9 mouse cellular contexts compared by ENCODE assay signal in the genomic region with DNA sequence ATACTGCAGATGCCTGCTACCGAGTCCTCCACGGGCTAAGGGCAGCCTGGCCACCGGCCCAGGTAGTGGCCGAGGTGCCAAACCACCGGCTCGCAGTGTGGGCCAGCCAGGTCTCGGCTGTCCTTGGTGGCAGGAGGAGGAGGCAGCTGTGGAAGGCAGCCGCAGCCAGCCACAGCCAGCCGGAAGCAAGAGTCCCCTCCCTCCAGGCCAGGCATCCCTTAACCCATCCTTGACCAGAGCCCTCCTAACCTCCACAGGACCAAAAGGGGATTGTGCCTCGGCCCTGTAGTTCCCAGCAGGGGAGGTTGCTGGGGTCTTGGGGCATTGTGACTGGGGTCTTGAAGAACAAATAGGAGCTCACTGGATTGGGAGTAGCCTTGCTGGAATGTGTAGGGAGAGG. TPM values are rescaled to one million over a fixed set of nuclear protein-coding genes. Genes with fewer than 3 reads are reported as not detected.
DNase-seq lines count a peak whose midpoint lies in the region; ATAC-seq and TF ChIP-seq lines count a peak whose summit lies in the region.
"Had no signal": no experiment of that assay in that cellular context is flagged by ENCODE, and none has a peak within 500 bp of the region (broad histone marks: within the 10 kb centered on the region; RNA-seq: fewer than 3 reads in every experiment).

No protein-coding gene starts in this region.

- peak overlapping the region; percentile 23; the same call in 1 of the 2 replicates for H3K9ac ChIP-seq in midbrain, embryonic 14.5 days (replicated peaks; ENCODE audit: low read length)

- no peaks in the 10 kb centered on the region for H3K9me3 ChIP-seq in limb, embryonic 10.5 days (replicated peaks)
- no peaks in the 10 kb centered on the region for H3K9me3 ChIP-seq in midbrain, embryonic 14.5 days (ENCODE audit: control insufficient read depth, low read length)

- no peak for TF ChIP-seq POLR2A in embryonic fibroblast, embryonic 13.5 days (IDR thresholded peaks at IDR 0.05; ENCODE audit: low read depth, low read length)

- peaks cover 8% of the 10 kb centered on the region for H3K4me1 ChIP-seq in embryonic fibroblast, embryonic 13.5 days (ENCODE audit: control insufficient read depth, insufficient read depth, low read length)
- peaks cover 93% of the 10 kb centered on the region for H3K4me1 ChIP-seq in limb, embryonic 10.5 days
- peaks cover 34% of the 10 kb centered on the region for H3K4me1 ChIP-seq in midbrain, embryonic 14.5 days (ENCODE audit: control insufficient read depth, insufficient read depth, low read length)

- ATAC-seq in midbrain, embryonic 14.5 days (ENCODE audit: low FRiP score, low TSS enrichment), result no peak

- intact Hi-C loops in heart, postnatal 36 days (cut with DNase I), result loop anchor here (5.0 kb wide), 1 partner anchor 38 kb away; a partner anchor contains a TSS

- H3K4me3 ChIP-seq in layer of hippocampus, adult 2 months, result peak overlapping the region; percentile 24; the same call in 1 of the 2 replicates
- no peak overlapping the region for H3K4me3 ChIP-seq in embryonic fibroblast, embryonic 13.5 days (ENCODE audit: insufficient read depth, low read length)
- H3K4me3 ChIP-seq in limb, embryonic 10.5 days, result peak overlapping the region; percentile 49
- peak overlapping the region; percentile 15; the same call in 1 of the 2 replicates for H3K4me3 ChIP-seq in midbrain, embryonic 14.5 days (replicated peaks; ENCODE audit: low read depth, low read length)

- H3K27ac ChIP-seq in layer of hippocampus, adult 2 months, result peak overlapping the region; percentile 24; the same call in 1 of the 2 replicates
- H3K27ac ChIP-seq in embryonic fibroblast, embryonic 13.5 days (ENCODE audit: insufficient read depth, low read length), result peak overlapping the region; percentile 14
- H3K27ac ChIP-seq in limb, embryonic 10.5 days, result peak overlapping the region; percentile 85
- 0 out of 2 replicates have a peak overlapping the region, but pooled peaks have one; percentile 5 for H3K27ac ChIP-seq in midbrain, embryonic 14.5 days (replicated peaks; ENCODE audit: low read depth, low read length)
- H3K27ac ChIP-seq: macrophage had no signal

- peaks cover 40% of the 10 kb centered on the region for H3K27me3 ChIP-seq in limb, embryonic 10.5 days (ENCODE audit: low read depth, poor library complexity, severe bottlenecking)
- H3K27me3 ChIP-seq in midbrain, embryonic 14.5 days (ENCODE audit: control insufficient read depth, insufficient read depth, low read length), result peaks cover 32% of the 10 kb centered on the region; the same call in 1 of the 2 replicates

- 2% methylated on average over 10 of the region's 10 CpGs for WGBS in limb, embryonic 10.5 days
- 5% methylated on average over 10 of the region's 10 CpGs for WGBS in midbrain, embryonic 14.5 days

- peaks cover 61% of the 10 kb centered on the region for H3K36me3 ChIP-seq in limb, embryonic 10.5 days
- H3K36me3 ChIP-seq in midbrain, embryonic 14.5 days (ENCODE audit: control insufficient read depth, insufficient read depth, low read length), result peaks cover 42% of the 10 kb centered on the region

- DNase-seq in layer of hippocampus, adult 2 months (ENCODE audit: low spot score in 2 of 2), result no peak
- DNase-seq in layer of hippocampus, postnatal 10 days (ENCODE audit: low spot score in 2 of 2), result no peak
- peak; percentile 59 to 63 for DNase-seq in heart, postnatal 36 days
- DNase-seq in limb, embryonic 10.5 days (ENCODE audit: low spot score), result peak; percentile 71
- DNase-seq in midbrain, embryonic 14.5 days, result no peak
- no peak for DNase-seq in right cerebral cortex, postnatal 36 days (ENCODE audit: low spot score in 2 of 2)
- no peak for DNase-seq in layer of hippocampus, adult 18-20 months (ENCODE audit: low spot score in 2 of 2)

- TF ChIP-seq CTCF in layer of hippocampus, adult 2 months (conservative IDR thresholded peaks at IDR 0.05), result no peak
- TF ChIP-seq CTCF in embryonic fibroblast, embryonic 13.5 days (IDR thresholded peaks at IDR 0.05; ENCODE audit: borderline replicate concordance, insufficient read depth, low read length), result no peak

- H3K4me2 ChIP-seq in midbrain, embryonic 14.5 days (ENCODE audit: low read length), result peak overlapping the region; percentile 44

RNA-seq across cellular contexts. Expression of a gene that starts 4.9 kb away (rescaled TPM):
- total RNA-seq in layer of hippocampus, adult 2 months (2021), result 100 to 1,000 TPM; 702 to 736 TPM
- 100 to 1,000 TPM; 582 to 612 TPM for total RNA-seq in layer of hippocampus, postnatal 10 days (2021)
- polyA plus RNA-seq in embryonic fibroblast, embryonic 13.5 days (2011; ENCODE audit: insufficient read length, low read depth, missing spikeins), result 354 and 424 TPM in 2 replicates
- 1,000 to 10,000 TPM in 1 of 2 experiments, 100 to 1,000 TPM in 1; 977 to 1,076 TPM for total RNA-seq in heart, postnatal 36 days (2021)
- polyA plus RNA-seq in limb, embryonic 10.5 days (2016; fragmentation: Nextera tagmentation; extraction: Ambion mirVana), result 337 and 432 TPM in 2 replicates
- 485 and 707 TPM in 2 replicates for polyA plus RNA-seq in midbrain, embryonic 14.5 days (2014; fragmentation: Nextera tagmentation; extraction: Ambion mirVana)
- 100 to 1,000 TPM; 765 to 778 TPM for total RNA-seq in layer of hippocampus, adult 18-20 months (2021)

RNA-seq across cellular contexts. Expression of a gene that starts 10.1 kb away (rescaled TPM):
- 10 to 100 TPM; 34.0 to 46.8 TPM for total RNA-seq in layer of hippocampus, adult 2 months (2021)
- 10 to 100 TPM; 25.6 to 26.6 TPM for total RNA-seq in layer of hippocampus, postnatal 10 days (2021)
- 22.4 and 25.7 TPM in 2 replicates for polyA plus RNA-seq in embryonic fibroblast, embryonic 13.5 days (2011; ENCODE audit: insufficient read length, low read depth, missing spikeins)
- total RNA-seq in heart, postnatal 36 days (2021), result 10 to 100 TPM in 1 of 2 experiments, 1 to 10 TPM in 1; 7.5 to 11.5 TPM
- polyA plus RNA-seq in limb, embryonic 10.5 days (2016; fragmentation: Nextera tagmentation; extraction: Ambion mirVana), result 17.1 and 28.2 TPM in 2 replicates
- 20.4 and 25.7 TPM in 2 replicates for polyA plus RNA-seq in midbrain, embryonic 14.5 days (2014; fragmentation: Nextera tagmentation; extraction: Ambion mirVana)
- 10 to 100 TPM; 31.6 to 31.8 TPM for total RNA-seq in layer of hippocampus, adult 18-20 months (2021)

RNA-seq across cellular contexts. Expression of a gene that starts 19.2 kb away (rescaled TPM):
- 100 to 1,000 TPM; 118 to 123 TPM for total RNA-seq in layer of hippocampus, adult 2 months (2021)
- total RNA-seq in layer of hippocampus, postnatal 10 days (2021), result 100 to 1,000 TPM; 124 to 125 TPM
- 64.4 and 66.3 TPM in 2 replicates for polyA plus RNA-seq in embryonic fibroblast, embryonic 13.5 days (2011; ENCODE audit: insufficient read length, low read depth, missing spikeins)
- total RNA-seq in heart, postnatal 36 days (2021), result 10 to 100 TPM; 50.7 to 51.7 TPM
- polyA plus RNA-seq in limb, embryonic 10.5 days (2016; fragmentation: Nextera tagmentation; extraction: Ambion mirVana), result 88.5 and 91.5 TPM in 2 replicates
- 86.7 and 102 TPM in 2 replicates for polyA plus RNA-seq in midbrain, embryonic 14.5 days (2014; fragmentation: Nextera tagmentation; extraction: Ambion mirVana)
- total RNA-seq in layer of hippocampus, adult 18-20 months (2021), result 100 to 1,000 TPM; 124 to 126 TPM

RNA-seq across cellular contexts. Expression of a gene that starts 36.7 kb away (rescaled TPM):
- total RNA-seq in layer of hippocampus, adult 2 months (2021), result 1 to 10 TPM; 4.1 to 5.0 TPM
- total RNA-seq in layer of hippocampus, postnatal 10 days (2021), result 1 to 10 TPM; 1.7 to 2.4 TPM
- 16.5 and 26.4 TPM in 2 replicates for polyA plus RNA-seq in embryonic fibroblast, embryonic 13.5 days (2011; ENCODE audit: insufficient read length, low read depth, missing spikeins)
- total RNA-seq in heart, postnatal 36 days (2021), result 1 to 10 TPM; 7.5 to 8.5 TPM
- 12.6 and 15.5 TPM in 2 replicates for polyA plus RNA-seq in limb, embryonic 10.5 days (2016; fragmentation: Nextera tagmentation; extraction: Ambion mirVana)
- 3.2 and 3.5 TPM in 2 replicates for polyA plus RNA-seq in midbrain, embryonic 14.5 days (2014; fragmentation: Nextera tagmentation; extraction: Ambion mirVana)
- total RNA-seq in layer of hippocampus, adult 18-20 months (2021), result 1 to 10 TPM; 2.6 to 4.1 TPM

RNA-seq across cellular contexts. Expression of a gene that starts 40.2 kb away (rescaled TPM):
- total RNA-seq in layer of hippocampus, adult 2 months (2021), result 1 to 10 TPM; 1.9 to 2.5 TPM
- total RNA-seq in layer of hippocampus, postnatal 10 days (2021), result 1 to 10 TPM; 1.9 to 3.2 TPM
- polyA plus RNA-seq in embryonic fibroblast, embryonic 13.5 days (2011; ENCODE audit: insufficient read length, low read depth, missing spikeins), result 0.83 TPM in 1 of 2 replicates, not detected in the other
- under 1 TPM; 0.73 to 0.78 TPM for total RNA-seq in heart, postnatal 36 days (2021)
- 0.80 and 2.0 TPM in 2 replicates for polyA plus RNA-seq in limb, embryonic 10.5 days (2016; fragmentation: Nextera tagmentation; extraction: Ambion mirVana)
- 0.69 and 0.88 TPM in 2 replicates for polyA plus RNA-seq in midbrain, embryonic 14.5 days (2014; fragmentation: Nextera tagmentation; extraction: Ambion mirVana)
- 1 to 10 TPM; 3.9 to 4.4 TPM for total RNA-seq in layer of hippocampus, adult 18-20 months (2021)

Comparison
In these comparisons a context has a peak if more than half of its experiments do, and no peak if none do; other contexts are left out.
1. DNase-seq: peak in heart, postnatal 36 days (2 of 2) and limb, embryonic 10.5 days (single experiment); none in layer of hippocampus, adult 2 months (0 of 2), layer of hippocampus, postnatal 10 days (0 of 2), midbrain, embryonic 14.5 days (single experiment), right cerebral cortex, postnatal 36 days (0 of 2) and layer of hippocampus, adult 18-20 months (0 of 2).
2. H3K27ac ChIP-seq: peak in every context shown above with its lines; median percentile 85 in limb, embryonic 10.5 days; 24 in layer of hippocampus, adult 2 months; 14 in embryonic fibroblast, embryonic 13.5 days; 5 in midbrain, embryonic 14.5 days.